Mouse (Mus musculus) heart, embryonic 14.5 days (tissue): ENCODE data around the gene Dcaf8. TPM values are rescaled to one million over a fixed set of nuclear protein-coding genes. Genes with fewer than 3 reads are reported as not detected.

Experiments used
- ATAC-seq: fragments of 200-750 bp; cut with Nextera tagmentation; 2 replicates; pipeline ENCODE4 v1.8.0; 2017; ENCODE audit warnings: low read depth, moderate TSS enrichment; ENCODE audit not compliant: insufficient number of reproducible peaks, insufficient read depth, low FRiP score
- H3K27ac ChIP-seq, 2 experiments: fragments of 200-500 bp in 1 of 2; fragments of 300-500 bp in 1 of 2; sonication (generic) in 1 of 2; replicated peaks in 1 of 2; 2 replicates each; pipeline ENCODE4 v1.5.1; 2012 to 2014; ENCODE audit warnings: low read depth in 2 of 2, low read length in 2 of 2, control low read depth in 1 of 2, mild to moderate bottlenecking in 1 of 2, mixed read lengths in 1 of 2; ENCODE audit not compliant: control insufficient read depth in 1 of 2, insufficient read depth in 1 of 2
- H3K27me3 ChIP-seq: fragments of 300-500 bp; sonication (generic); 2 replicates; pipeline ENCODE4 v1.6.1; 2014; ENCODE audit warnings: mild to moderate bottlenecking, low read length, control low read depth; ENCODE audit not compliant: control insufficient read depth, insufficient read depth
- H3K36me3 ChIP-seq: fragments of 300-500 bp; sonication (generic); 2 replicates; pipeline ENCODE4 v1.6.1; 2014; ENCODE audit warnings: mild to moderate bottlenecking, control low read depth, low read length, mixed read lengths; ENCODE audit not compliant: control insufficient read depth, insufficient read depth
- H3K4me1 ChIP-seq, 2 experiments: fragments of 200-500 bp in 1 of 2; fragments of 300-500 bp in 1 of 2; sonication (generic) in 1 of 2; 2 replicates each; pipeline ENCODE4 v1.6.1; 2012 to 2014; ENCODE audit warnings: low read length in 2 of 2, control low read depth in 1 of 2, mixed read lengths in 1 of 2; ENCODE audit not compliant: control insufficient read depth in 2 of 2, insufficient read depth in 2 of 2
- H3K4me2 ChIP-seq: fragments of 300-500 bp; sonication (generic); 2 replicates; pipeline ENCODE4 v1.6.1; 2014; ENCODE audit warnings: mild to moderate bottlenecking, low read length
- H3K4me3 ChIP-seq, 2 experiments: fragments of 200-500 bp in 1 of 2; fragments of 300-500 bp in 1 of 2; sonication (generic) in 1 of 2; 2 replicates each; pipeline ENCODE4 v1.5.1; 2012 to 2014; ENCODE audit warnings: low read length in 2 of 2, mild to moderate bottlenecking in 2 of 2, control low read depth in 1 of 2, low read depth in 1 of 2, moderate library complexity in 1 of 2; ENCODE audit not compliant: control insufficient read depth in 1 of 2, insufficient read depth in 1 of 2
- H3K9ac ChIP-seq: fragments of 300-500 bp; sonication (generic); 2 replicates; pipeline ENCODE4 v1.6.1; 2014; ENCODE audit warnings: mild to moderate bottlenecking, low read length
- H3K9me3 ChIP-seq: fragments of 300-500 bp; sonication (generic); 2 replicates; pipeline ENCODE4 v1.6.1; 2016; ENCODE audit warnings: low read length, control low read depth; ENCODE audit not compliant: control insufficient read depth
- WGBS: fragments of 180-500 bp; shearing (Covaris S2); extraction: QIAGEN DNeasy Blood & Tissue Kit; methylation state at CpG from one replicate; pipeline ENCODE4 v1.1.7; 2014; 5-methylcytosine and 5-hydroxymethylcytosine counted together
- polyA plus RNA-seq: library from polyadenylated mRNA; unstranded; fragments of >200 nt; fragmentation: Nextera tagmentation; extraction: Ambion mirVana; gene quantifications from 2 replicates; pipeline ENCODE4 v1.2.1, GENCODE M21; 2014

Dcaf8 gene
- 101 and 104 TPM in 2 replicates for polyA plus RNA-seq

DNA sequence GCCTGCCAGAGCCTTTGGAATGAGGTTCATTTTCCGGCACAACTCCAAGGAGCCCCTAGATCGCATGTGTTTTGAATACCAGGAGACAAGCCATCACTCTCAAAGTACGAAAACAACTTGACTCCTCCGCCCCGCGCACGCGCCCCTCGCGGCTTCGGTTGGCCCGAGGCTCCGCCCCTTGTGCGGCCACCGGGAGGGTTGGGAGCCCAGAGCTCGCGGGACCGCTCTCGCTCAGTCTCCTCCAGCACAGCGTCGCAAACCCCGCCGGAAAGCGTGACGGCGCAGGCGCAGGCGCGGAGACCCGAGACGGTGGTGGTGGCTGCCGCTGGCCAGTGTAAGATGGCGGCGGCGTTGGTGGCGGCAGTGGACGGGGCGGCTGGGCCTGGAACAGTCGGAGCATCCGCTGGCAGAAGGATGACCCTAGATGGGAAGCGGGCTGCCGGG is at the start of gene Dcaf8:
Gene Dcaf8 (plus strand): TSS at position 250 of the 444 bp plus-strand sequence.
- Histone ChIP-seq H3K4me3 (peak within 1 kb of the TSS; percentile 64 to 93), H3K27me3 (no peaks in the 10 kb centered on the region), H3K27ac (peak within 1 kb of the TSS; percentile 91 to 95), H3K9ac (peak within 1 kb of the TSS; percentile 100), H3K4me1 (peaks cover 0 to 17% of the 10 kb centered on the region in 2 experiments; a peak in 3 of 4 replicates), H3K4me2 (peak within 1 kb of the TSS; percentile 84), H3K36me3 (peaks cover 29% of the 10 kb centered on the region), H3K9me3 (no peaks in the 10 kb centered on the region)
- under 1% methylated on average over 36 of the region's 42 CpGs for WGBS
- peak; percentile 98 for ATAC-seq

DNA sequence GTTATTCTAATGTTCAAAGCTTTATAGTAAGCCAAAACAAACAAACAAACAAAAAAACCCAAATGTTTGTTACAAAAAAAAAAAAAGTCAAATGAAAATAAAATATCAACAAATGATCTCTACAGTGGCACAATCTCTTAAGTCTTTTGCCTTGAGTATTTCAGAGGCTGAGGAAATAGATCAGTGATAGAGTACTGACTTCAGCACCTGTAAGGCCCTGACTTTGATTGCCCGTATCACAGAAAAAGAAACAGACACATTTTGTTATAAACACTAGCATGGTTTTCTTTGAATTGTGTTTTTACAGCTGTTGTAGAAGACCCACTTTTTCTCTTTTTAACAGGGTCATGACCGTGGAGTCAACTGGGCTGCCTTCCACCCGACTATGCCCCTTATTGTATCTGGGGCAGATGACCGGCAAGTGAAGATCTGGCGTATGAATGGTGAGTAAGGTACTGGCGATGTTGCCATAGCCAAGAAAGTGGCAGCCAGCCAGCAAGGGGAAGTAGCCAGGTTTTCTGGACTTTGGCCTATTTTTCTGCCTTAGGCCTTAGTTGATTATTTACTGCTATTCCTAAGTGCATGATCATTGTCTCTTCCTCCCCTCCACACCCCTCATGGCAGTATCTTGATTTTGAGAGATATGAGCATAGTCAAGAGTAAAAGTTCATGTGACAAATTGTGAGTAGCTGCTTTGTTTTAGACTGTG is 48.4 kb upstream of the Dcaf8 start:
- peaks cover 93% of the 10 kb centered on the region for H3K36me3 ChIP-seq
- H3K9ac ChIP-seq = no peak overlapping the region
- peaks cover 0 to 11% of the 10 kb centered on the region in 2 experiments; a peak in 1 of 4 replicates for H3K4me1 ChIP-seq
- no peaks in the 10 kb centered on the region for H3K27me3 ChIP-seq
- no peak for ATAC-seq
- H3K9me3 ChIP-seq = no peaks in the 10 kb centered on the region
- H3K4me3 ChIP-seq = no peak overlapping the region
- H3K27ac ChIP-seq = no peak overlapping the region
- H3K4me2 ChIP-seq = no peak overlapping the region
- WGBS = 86% methylated on average over 6 of the region's 6 CpGs

DNA sequence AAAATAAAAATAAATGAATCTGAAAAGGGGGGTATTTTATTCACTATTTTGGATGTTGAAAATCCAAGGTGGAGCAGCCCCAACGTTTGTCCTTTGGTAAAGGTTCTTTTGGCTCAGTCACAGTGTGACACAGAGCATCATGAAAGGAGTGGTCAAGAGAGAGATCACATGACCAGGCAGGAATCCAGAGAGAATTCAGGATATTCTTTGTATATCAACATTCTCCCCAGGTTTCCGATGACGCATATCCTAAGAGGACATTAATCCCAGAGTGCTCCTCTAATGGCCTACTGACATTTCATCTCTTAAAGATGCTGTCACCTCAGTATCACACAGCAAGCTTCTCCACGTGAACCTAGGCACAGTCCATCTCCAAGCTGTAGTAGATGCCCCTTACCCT is 44.3 kb upstream of the Dcaf8 start:
- Histone ChIP-seq H3K4me3 (no peak overlapping the region), H3K36me3 (peaks cover 97% of the 10 kb centered on the region), H3K27me3 (no peaks in the 10 kb centered on the region), H3K4me1 (no peaks in the 10 kb centered on the region; a peak in 1 of 4 replicates), H3K9me3 (no peaks in the 10 kb centered on the region), H3K27ac (no peak overlapping the region), H3K9ac (no peak overlapping the region), H3K4me2 (no peak overlapping the region)
- WGBS = 80% methylated on average over 4 of the region's 4 CpGs
- ATAC-seq = no peak

DNA sequence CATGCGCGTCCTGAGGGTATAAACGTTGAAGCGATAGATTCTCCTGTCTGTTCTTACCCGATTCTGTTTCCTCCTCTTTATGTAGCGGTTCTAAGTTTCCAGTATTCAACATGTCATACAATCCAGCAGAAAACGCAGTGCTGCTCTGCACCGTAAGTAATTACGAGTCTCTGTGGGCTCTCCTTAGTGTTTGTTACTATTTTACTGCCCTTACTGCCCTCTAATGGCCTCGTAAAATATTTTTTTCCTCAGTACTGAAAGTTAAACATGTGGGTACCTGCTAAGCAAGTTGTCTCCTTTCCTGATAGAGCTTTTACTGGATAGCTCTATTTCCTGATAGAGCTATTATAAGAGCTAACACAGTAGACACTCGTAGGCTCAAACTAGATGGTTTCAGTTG is 42.8 kb upstream of the Dcaf8 start:
- Histone ChIP-seq H3K36me3 (peaks cover 99% of the 10 kb centered on the region), H3K4me1 (no peaks in the 10 kb centered on the region; a peak in 1 of 4 replicates), H3K4me3 (no peak overlapping the region), H3K9ac (no peak overlapping the region), H3K27me3 (no peaks in the 10 kb centered on the region), H3K9me3 (no peaks in the 10 kb centered on the region), H3K4me2 (no peak overlapping the region), H3K27ac (no peak overlapping the region)
- no peak for ATAC-seq
- WGBS = 83% methylated on average over 11 of the region's 11 CpGs

DNA sequence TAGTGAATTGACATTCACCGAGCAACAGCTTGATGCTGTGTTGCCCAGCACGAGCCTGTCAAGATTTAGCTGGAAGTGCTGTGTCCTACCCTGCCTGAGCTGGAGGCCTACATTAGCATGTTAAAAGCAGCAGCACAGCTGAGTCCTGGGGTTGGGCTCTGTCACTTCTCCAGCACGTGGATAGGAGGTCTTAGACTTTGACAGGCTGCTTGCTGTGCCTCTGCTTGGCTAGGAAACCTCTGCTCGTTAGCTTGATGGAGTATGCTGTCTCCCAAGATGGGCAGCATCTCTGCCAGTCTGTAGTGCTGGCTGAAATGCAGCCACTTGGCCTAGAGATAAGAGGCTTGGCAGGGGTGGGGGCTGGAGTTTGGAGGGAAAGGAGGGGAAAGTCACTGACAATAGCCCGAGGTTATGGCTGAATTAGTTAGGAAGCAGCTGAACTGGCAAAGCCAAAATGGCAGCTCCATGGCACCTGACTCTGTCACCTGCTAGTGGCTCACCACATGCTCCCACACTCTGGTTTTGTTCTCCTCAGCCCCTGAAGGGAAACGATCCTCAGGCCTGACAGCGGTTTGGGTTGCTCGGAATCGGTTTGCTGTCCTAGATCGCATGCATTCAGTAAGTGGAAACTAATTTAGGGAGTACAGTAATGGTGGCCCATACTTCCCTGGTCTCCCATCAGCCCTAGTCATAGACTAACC is 40.0 kb upstream of the Dcaf8 start:
- no peak overlapping the region for H3K4me3 ChIP-seq
- no peaks in the 10 kb centered on the region; a peak in 1 of 4 replicates for H3K4me1 ChIP-seq
- no peaks in the 10 kb centered on the region for H3K27me3 ChIP-seq
- no peaks in the 10 kb centered on the region for H3K9me3 ChIP-seq
- H3K4me2 ChIP-seq = no peak overlapping the region
- ATAC-seq = no peak
- WGBS = 60% methylated on average over 10 of the region's 10 CpGs
- peaks cover 100% of the 10 kb centered on the region for H3K36me3 ChIP-seq
- no peak overlapping the region for H3K27ac ChIP-seq
- H3K9ac ChIP-seq = no peak overlapping the region

DNA sequence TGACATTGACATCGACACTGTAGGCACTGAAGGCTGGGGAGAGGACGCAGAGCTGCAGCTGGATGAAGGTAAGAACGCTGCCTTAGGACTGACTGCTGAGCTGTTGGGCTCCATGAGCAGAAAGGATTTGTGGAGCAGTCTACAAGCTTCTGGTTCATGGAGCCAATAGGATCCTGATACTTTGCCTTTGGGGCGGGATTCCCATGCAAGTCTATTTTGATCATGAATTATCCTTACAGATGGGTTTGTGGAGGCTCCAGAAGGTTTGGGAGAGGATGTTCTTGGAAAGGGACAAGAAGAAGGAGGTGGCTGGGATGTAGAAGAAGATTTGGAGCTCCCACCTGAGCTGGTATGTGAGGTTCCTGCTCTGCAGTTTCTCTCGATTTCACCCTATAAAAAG is 30.9 kb upstream of the Dcaf8 start:
- no peak for ATAC-seq
- no peak overlapping the region for H3K4me2 ChIP-seq
- 84% methylated on average over 5 of the region's 5 CpGs for WGBS
- H3K4me1 ChIP-seq = no peaks in the 10 kb centered on the region
- H3K36me3 ChIP-seq = peaks cover 99% of the 10 kb centered on the region
- no peak overlapping the region for H3K27ac ChIP-seq
- no peak overlapping the region for H3K4me3 ChIP-seq
- no peaks in the 10 kb centered on the region for H3K27me3 ChIP-seq
- H3K9ac ChIP-seq = no peak overlapping the region
- H3K9me3 ChIP-seq = no peaks in the 10 kb centered on the region

DNA sequence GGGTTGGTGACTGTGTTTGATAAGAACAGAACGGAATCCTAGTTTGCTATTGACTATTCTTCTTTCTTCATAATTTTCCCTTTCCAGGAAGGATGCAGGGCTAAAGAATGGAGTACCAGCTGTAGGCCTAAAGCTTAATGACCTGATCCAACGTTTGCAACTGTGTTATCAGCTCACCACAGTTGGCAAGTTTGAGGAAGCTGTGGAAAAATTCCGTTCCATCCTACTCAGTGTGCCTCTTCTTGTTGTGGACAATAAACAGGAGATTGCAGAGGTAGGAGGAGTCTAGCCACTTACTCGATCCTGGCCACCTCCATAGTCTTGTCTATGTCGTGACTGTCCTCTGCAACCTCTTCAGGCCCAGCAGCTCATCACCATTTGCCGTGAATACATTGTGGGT is 28.8 kb upstream of the Dcaf8 start:
- no peaks in the 10 kb centered on the region for H3K9me3 ChIP-seq
- ATAC-seq = no peak
- H3K36me3 ChIP-seq = peaks cover 95% of the 10 kb centered on the region
- H3K4me2 ChIP-seq = no peak overlapping the region
- 67% methylated on average over 6 of the region's 6 CpGs for WGBS
- no peaks in the 10 kb centered on the region for H3K27me3 ChIP-seq
- no peak overlapping the region for H3K9ac ChIP-seq
- no peak overlapping the region for H3K27ac ChIP-seq
- no peak overlapping the region for H3K4me3 ChIP-seq
- no peaks in the 10 kb centered on the region for H3K4me1 ChIP-seq
